Mouse (Mus musculus): ENCODE data around the gene Zdhhc8. TPM values are rescaled to one million over a fixed set of nuclear protein-coding genes. Genes with fewer than 3 reads are reported as not detected.

Gene Zdhhc8
- 22.7 and 36.2 TPM in 2 replicates for polyA plus RNA-seq (2012; rRNA removed; ENCODE audit: low replicate concordance)

GRCm38 (mm10) chr16:18234671-18235388 lies at the start of gene Zdhhc8:
Gene Zdhhc8, minus strand, starts transcription at chr16:18235136.

GRCm38 (mm10) chr16:18258221-18258620 lies 23.3 kb upstream of the Zdhhc8 start, which contains the start of gene Gm49776:
Gene Gm49776, minus strand, starts transcription at chr16:18258321.

GRCm38 (mm10) chr16:18248433-18249363 lies 13.8 kb upstream of the Zdhhc8 start, which contains the start of the genes Trmt2a and Ranbp1:
Gene Trmt2a, plus strand, starts transcription at chr16:18248679.
Gene Ranbp1, minus strand, starts transcription at chr16:18248732.

GRCm38 (mm10) chr16:18217579-18217978 lies 17.4 kb downstream of the Zdhhc8 start, which contains the start of gene Ccdc188:
Gene Ccdc188, plus strand, starts transcription at chr16:18217879.

Other genes starting within 250 kb of the Zdhhc8 start
- gene Dgcr6, start 182.3 kb downstream of the Zdhhc8 start, polyA plus RNA-seq (2012; rRNA removed; ENCODE audit: low replicate concordance) = 67.4 and 199 TPM in 2 replicates
- 50.2 and 81.1 TPM in 2 replicates for gene Prodh, start 144.9 kb downstream of the Zdhhc8 start, polyA plus RNA-seq (2012; rRNA removed; ENCODE audit: low replicate concordance)
- 11.3 and 34.8 TPM in 2 replicates for gene Rtn4r, start 107.5 kb downstream of the Zdhhc8 start, polyA plus RNA-seq (2012; rRNA removed; ENCODE audit: low replicate concordance)
- not detected in 2 replicates for gene Ccdc188, start 17.3 kb downstream of the Zdhhc8 start, polyA plus RNA-seq (2012; rRNA removed; ENCODE audit: low replicate concordance)
- gene Trmt2a, start 13.5 kb upstream of the Zdhhc8 start, polyA plus RNA-seq (2012; rRNA removed; ENCODE audit: low replicate concordance) = 26.9 and 28.8 TPM in 2 replicates
- gene Ranbp1, start 13.6 kb upstream of the Zdhhc8 start, polyA plus RNA-seq (2012; rRNA removed; ENCODE audit: low replicate concordance) = 45.7 and 96.7 TPM in 2 replicates
- not detected in 2 replicates for gene Gm49776, start 23.2 kb upstream of the Zdhhc8 start, polyA plus RNA-seq (2012; rRNA removed; ENCODE audit: low replicate concordance)
- gene Dgcr8, start 54.1 kb upstream of the Zdhhc8 start, polyA plus RNA-seq (2012; rRNA removed; ENCODE audit: low replicate concordance) = 7.2 and 10.0 TPM in 2 replicates
- 32.3 and 72.1 TPM in 2 replicates for gene Tango2, start 113.0 kb upstream of the Zdhhc8 start, polyA plus RNA-seq (2012; rRNA removed; ENCODE audit: low replicate concordance)
- 10.5 and 11.1 TPM in 2 replicates for gene Arvcf, start 113.0 kb upstream of the Zdhhc8 start, polyA plus RNA-seq (2012; rRNA removed; ENCODE audit: low replicate concordance)
- gene Txnrd2, start 191.2 kb upstream of the Zdhhc8 start, polyA plus RNA-seq (2012; rRNA removed; ENCODE audit: low replicate concordance) = 16.3 and 21.9 TPM in 2 replicates
- gene Comt, start 191.7 kb upstream of the Zdhhc8 start, polyA plus RNA-seq (2012; rRNA removed; ENCODE audit: low replicate concordance) = 166 and 239 TPM in 2 replicates

Measured in duodenum, adult 2 months (tissue).